Mouse (Mus musculus): ENCODE data around the gene Lmbr1l. TPM values are rescaled to one million over a fixed set of nuclear protein-coding genes. Genes with fewer than 3 reads are reported as not detected.
"Not testable (repeated sequence)": the region's sequence is repeated elsewhere in the genome, so short reads cannot be mapped to it uniquely, and the experiment has no call there.

Gene Lmbr1l
- polyA plus RNA-seq, 1 experiment from 2014 or later = 3.9 TPM

DNA sequence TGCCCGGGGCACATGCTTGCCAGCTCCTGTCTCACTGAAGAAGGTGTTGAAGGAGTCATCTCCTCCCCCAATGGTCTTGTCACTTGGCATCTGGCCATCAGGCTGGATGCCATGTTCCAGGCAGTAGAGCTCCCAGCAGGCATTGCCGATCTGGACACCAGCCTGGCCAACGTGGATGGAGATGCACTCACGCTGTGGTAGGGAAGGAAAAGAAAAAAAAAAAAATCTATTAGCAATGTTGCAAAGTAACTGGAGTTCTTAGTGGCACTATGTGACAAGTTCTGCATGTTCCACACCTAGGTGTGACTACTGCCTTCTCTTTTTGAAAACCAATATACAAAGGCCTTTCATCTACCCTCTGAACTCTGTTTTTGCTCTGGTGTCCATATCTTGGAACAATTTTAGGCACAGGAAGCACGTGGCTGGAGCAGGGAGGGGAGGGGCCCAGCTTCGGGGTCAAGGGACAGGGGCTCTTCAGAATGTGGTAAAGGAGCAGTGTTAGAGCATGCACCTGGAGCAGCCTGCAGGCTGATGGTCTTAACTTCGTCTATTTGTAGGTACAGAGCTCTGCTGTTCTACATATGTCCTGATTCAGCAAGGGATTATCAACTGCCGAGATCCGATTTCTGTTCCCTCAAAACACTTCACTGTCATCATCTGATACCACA is 15.1 kb upstream of the Lmbr1l start:
- not testable (repeated sequence) for ATAC-seq (ENCODE audit: low read depth); H3K9me3 ChIP-seq (replicated peaks); DNase-seq; H3K27me3 ChIP-seq
- Histone ChIP-seq H3K9ac (peak overlapping the region; percentile 93), H3K36me3 (peaks cover 23% of the 10 kb centered on the region), H3K4me3 (replicated peaks) (peak overlapping the region; percentile 85), H3K4me1 (replicated peaks) (peaks cover 45% of the 10 kb centered on the region), H3K4me2 (peak overlapping the region; percentile 94), H3K27ac (peak overlapping the region; percentile 98)
- whole genome bisulfite sequencing (ENCODE audit: insufficient replicate concordance) = 12% methylated on average over 8 of the region's 9 CpGs

GRCm38 (mm10) chr15:98930998-98931397 is 13.0 kb upstream of the Lmbr1l start:
- WGBS (ENCODE audit: insufficient replicate concordance) = 82% methylated on average over 3 of the region's 3 CpGs
- Histone ChIP-seq H3K27me3 (no peaks in the 10 kb centered on the region), H3K9me3 (replicated peaks) (no peaks in the 10 kb centered on the region), H3K4me3 (replicated peaks) (no peak overlapping the region), H3K27ac (peak overlapping the region; percentile 57; the same call in 1 of the 2 replicates), H3K9ac (0 out of 2 replicates have a peak overlapping the region, but pooled peaks have one; percentile 31), H3K4me2 (peak overlapping the region; percentile 16; the same call in 1 of the 2 replicates), H3K36me3 (peaks cover 23% of the 10 kb centered on the region), H3K4me1 (replicated peaks) (peaks cover 36% of the 10 kb centered on the region)
- ATAC-seq (ENCODE audit: low read depth) = no peak
- DNase-seq = no peak

DNA sequence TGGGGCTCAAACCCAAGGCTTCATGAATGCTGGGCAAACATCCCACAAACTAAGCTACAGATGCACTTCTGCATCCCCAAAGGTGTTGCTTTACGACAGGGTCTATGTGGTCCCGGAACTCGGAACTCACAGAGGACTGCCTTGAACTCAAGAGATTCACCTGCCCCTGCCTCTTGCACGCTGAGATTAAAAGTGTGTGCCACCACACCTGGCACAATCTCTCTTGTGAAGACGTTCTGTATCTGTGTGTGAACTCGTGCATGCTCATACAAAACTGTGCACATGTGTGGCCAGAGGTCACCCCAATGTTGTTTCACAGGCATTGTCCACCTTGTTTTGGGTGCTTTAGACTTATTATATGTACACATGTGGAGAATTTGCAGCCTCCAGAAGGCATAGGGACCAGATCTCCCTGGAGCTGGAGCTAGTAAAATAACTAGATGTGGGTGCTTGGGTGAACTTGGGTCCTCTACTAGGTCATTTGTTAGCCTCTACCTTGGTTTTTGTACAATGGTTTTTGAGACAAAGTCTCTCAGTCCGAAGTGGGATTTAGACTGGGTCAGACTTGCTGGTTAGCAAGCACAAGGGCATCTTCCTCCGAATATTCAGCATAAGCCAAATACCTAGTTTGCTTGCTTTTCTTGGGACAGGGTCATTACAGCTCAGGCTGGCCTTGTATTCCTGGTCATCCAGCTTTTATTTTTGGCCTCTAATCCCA is 12.1 kb upstream of the Lmbr1l start:
- Histone ChIP-seq H3K9me3 (replicated peaks) (no peaks in the 10 kb centered on the region), H3K4me1 (replicated peaks) (peaks cover 27% of the 10 kb centered on the region), H3K4me2 (no peak overlapping the region), H3K27me3 (no peaks in the 10 kb centered on the region), H3K9ac (no peak overlapping the region; the same call in 1 of the 2 replicates), H3K27ac (peak overlapping the region; percentile 64), H3K4me3 (replicated peaks) (no peak overlapping the region), H3K36me3 (peaks cover 23% of the 10 kb centered on the region)
- DNase-seq (no peak), ATAC-seq (ENCODE audit: low read depth) (no peak)
- 37% methylated on average over 8 of the region's 8 CpGs for WGBS (ENCODE audit: insufficient replicate concordance)

- Histone ChIP-seq H3K9ac (no peak overlapping the region), H3K36me3 (peaks cover 23% of the 10 kb centered on the region), H3K9me3 (replicated peaks) (no peaks in the 10 kb centered on the region), H3K27ac (peak overlapping the region; percentile 16; the same call in 1 of the 2 replicates), H3K27me3 (no peaks in the 10 kb centered on the region), H3K4me3 (replicated peaks) (no peak overlapping the region), H3K4me1 (replicated peaks) (peaks cover 21% of the 10 kb centered on the region), H3K4me2 (no peak overlapping the region)
- DNase-seq = no peak
- 17% methylated on average over 13 of the region's 13 CpGs for WGBS (ENCODE audit: insufficient replicate concordance)
- ATAC-seq (ENCODE audit: low read depth) = no peak
Measured at GRCm38 (mm10) chr15:98928598-98929240, 10.7 kb upstream of the Lmbr1l start.

GRCm38 (mm10) chr15:98927566-98927965 is 9.5 kb upstream of the Lmbr1l start:
- Histone ChIP-seq H3K36me3 (peaks cover 17% of the 10 kb centered on the region), H3K27me3 (no peaks in the 10 kb centered on the region), H3K4me1 (replicated peaks) (peaks cover 25% of the 10 kb centered on the region), H3K4me3 (replicated peaks) (no peak overlapping the region), H3K4me2 (no peak overlapping the region), H3K9me3 (replicated peaks) (no peaks in the 10 kb centered on the region), H3K27ac (no peak overlapping the region), H3K9ac (no peak overlapping the region)
- 67% methylated on average over 5 of the region's 5 CpGs for WGBS (ENCODE audit: insufficient replicate concordance)
- DNase-seq = no peak
- no peak for ATAC-seq (ENCODE audit: low read depth)

DNA sequence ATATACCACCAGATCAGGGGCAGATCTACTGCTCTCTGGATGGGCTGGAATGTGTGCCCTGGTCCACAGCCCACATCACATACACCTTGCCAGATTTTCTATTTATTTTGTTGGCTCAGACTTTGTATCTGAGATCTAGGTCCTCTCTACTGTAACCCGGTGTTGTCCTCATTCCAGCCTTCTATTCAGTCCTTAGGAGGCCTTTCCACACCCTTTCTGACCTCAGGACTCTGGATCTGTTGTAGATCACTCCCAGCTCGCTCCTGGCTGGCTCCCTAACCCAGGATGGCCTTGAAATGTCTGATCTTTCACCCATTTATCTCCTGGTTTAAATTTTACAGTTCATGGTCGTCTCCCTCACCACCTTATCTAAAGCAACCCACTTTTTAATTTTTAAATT is 6.7 kb upstream of the Lmbr1l start:
- no peak overlapping the region for H3K4me2 ChIP-seq
- WGBS (ENCODE audit: insufficient replicate concordance) = 45% methylated on average over 3 of the region's 3 CpGs
- no peak for ATAC-seq (ENCODE audit: low read depth)

GRCm38 (mm10) chr15:98923031-98923537 is 5.1 kb upstream of the Lmbr1l start:
- no peaks in the 10 kb centered on the region for H3K36me3 ChIP-seq
- WGBS (ENCODE audit: insufficient replicate concordance) = 56% methylated on average over 2 of the region's 2 CpGs
- H3K4me3 ChIP-seq (replicated peaks) = no peak overlapping the region
- DNase-seq (no peak), ATAC-seq (ENCODE audit: low read depth) (no peak)
- H3K27ac ChIP-seq = no peak overlapping the region
- H3K27me3 ChIP-seq = no peaks in the 10 kb centered on the region
- no peak overlapping the region for H3K9ac ChIP-seq
- H3K4me2 ChIP-seq = no peak overlapping the region
- H3K9me3 ChIP-seq (replicated peaks) = no peaks in the 10 kb centered on the region
- H3K4me1 ChIP-seq (replicated peaks) = peaks cover 13% of the 10 kb centered on the region

More for the DNA sequence above, 6.7 kb upstream of the Lmbr1l start:
- H3K4me1 ChIP-seq (replicated peaks) = peaks cover 15% of the 10 kb centered on the region
- H3K9me3 ChIP-seq (replicated peaks) = no peaks in the 10 kb centered on the region
- DNase-seq = no peak
- no peak overlapping the region for H3K4me3 ChIP-seq (replicated peaks)
- no peak overlapping the region for H3K27ac ChIP-seq
- H3K27me3 ChIP-seq = no peaks in the 10 kb centered on the region
- H3K36me3 ChIP-seq = no peaks in the 10 kb centered on the region
- no peak overlapping the region for H3K9ac ChIP-seq

GRCm38 (mm10) chr15:98922581-98922980 is 4.5 kb upstream of the Lmbr1l start:
- Histone ChIP-seq H3K9ac (no peak overlapping the region), H3K4me3 (replicated peaks) (no peak overlapping the region), H3K9me3 (replicated peaks) (no peaks in the 10 kb centered on the region), H3K4me2 (no peak overlapping the region), H3K4me1 (replicated peaks) (peaks cover 13% of the 10 kb centered on the region), H3K27me3 (no peaks in the 10 kb centered on the region), H3K36me3 (no peaks in the 10 kb centered on the region), H3K27ac (no peak overlapping the region)
- 37% methylated on average over 3 of the region's 3 CpGs for WGBS (ENCODE audit: insufficient replicate concordance)
- DNase-seq = no peak
- ATAC-seq (ENCODE audit: low read depth) = no peak

- Histone ChIP-seq H3K27ac (no peak overlapping the region), H3K9ac (no peak overlapping the region), H3K4me1 (replicated peaks) (peaks cover 23% of the 10 kb centered on the region), H3K4me3 (replicated peaks) (no peak overlapping the region), H3K4me2 (no peak overlapping the region), H3K27me3 (no peaks in the 10 kb centered on the region), H3K9me3 (replicated peaks) (no peaks in the 10 kb centered on the region), H3K36me3 (no peaks in the 10 kb centered on the region)
- DNase-seq (no peak), ATAC-seq (ENCODE audit: low read depth) (no peak)
- 71% methylated on average over 5 of the region's 5 CpGs for WGBS (ENCODE audit: insufficient replicate concordance)
Measured at GRCm38 (mm10) chr15:98921510-98921909, 3.5 kb upstream of the Lmbr1l start.

GRCm38 (mm10) chr15:98918499-98918895 is 466 bp upstream of the Lmbr1l start:
- not testable (repeated sequence) for ATAC-seq (ENCODE audit: low read depth); DNase-seq; H3K36me3 ChIP-seq; H3K9me3 ChIP-seq (replicated peaks); H3K27me3 ChIP-seq
- 24% methylated on average over 8 of the region's 8 CpGs for WGBS (ENCODE audit: insufficient replicate concordance)
- H3K4me1 ChIP-seq (replicated peaks) = peaks cover 32% of the 10 kb centered on the region
- H3K9ac ChIP-seq = peak overlapping the region; percentile 64
- H3K4me3 ChIP-seq (replicated peaks) = peak overlapping the region; percentile 92
- H3K4me2 ChIP-seq = peak overlapping the region; percentile 96
- H3K27ac ChIP-seq = peak overlapping the region; percentile 70

DNA sequence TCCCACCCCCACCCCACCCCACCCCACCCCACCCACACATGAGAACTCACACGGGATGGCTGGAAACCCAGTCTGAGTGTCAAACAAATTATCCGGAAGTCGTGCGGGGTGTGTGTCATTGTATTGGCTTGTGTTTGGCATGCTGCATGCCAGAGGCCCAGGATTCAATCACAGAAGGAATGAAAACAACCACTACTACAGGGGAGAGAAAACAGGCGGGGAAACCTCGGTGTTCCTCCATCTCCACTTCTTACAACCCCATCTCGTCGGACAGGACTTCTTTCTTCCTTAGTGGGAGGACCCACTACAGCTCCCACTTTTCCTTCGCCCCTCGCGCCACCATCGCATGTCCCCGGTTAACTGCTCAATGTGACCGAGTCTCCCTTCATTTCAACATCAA is 940 bp downstream of the Lmbr1l start:
- no peaks in the 10 kb centered on the region for H3K9me3 ChIP-seq (replicated peaks)
- peaks cover 26% of the 10 kb centered on the region for H3K4me1 ChIP-seq (replicated peaks)
- no peaks in the 10 kb centered on the region for H3K27me3 ChIP-seq
- peak overlapping the region; percentile 81 for H3K9ac ChIP-seq
- H3K27ac ChIP-seq = 0 out of 2 replicates have a peak overlapping the region, but pooled peaks have one; percentile 88
- WGBS (ENCODE audit: insufficient replicate concordance) = 1% methylated on average over 14 of the region's 14 CpGs
- DNase-seq (no peak), ATAC-seq (ENCODE audit: low read depth) (no peak)
- peak overlapping the region; percentile 96 for H3K4me2 ChIP-seq
- H3K36me3 ChIP-seq = no peaks in the 10 kb centered on the region
- H3K4me3 ChIP-seq (replicated peaks) = peak overlapping the region; percentile 92
